Mouse (Mus musculus) liver, embryonic 12.5 days (tissue): ENCODE results near the gene Wipi2. TPM values are rescaled to one million over a fixed set of nuclear protein-coding genes. Genes with fewer than 3 reads are reported as not detected.

Experiments used
- ATAC-seq: fragments of 200-750 bp; cut with Nextera tagmentation; 2 replicates; pipeline ENCODE4 v1.8.0; 2017; ENCODE audit warnings: moderate number of reproducible peaks, mild to moderate bottlenecking, moderate library complexity
- H3K27ac ChIP-seq: fragments of 300-500 bp; sonication (generic); 2 replicates; pipeline ENCODE4 v1.5.1; 2016; ENCODE audit warnings: mild to moderate bottlenecking
- H3K27me3 ChIP-seq: fragments of 300-500 bp; sonication (generic); replicated peaks from 2 replicates; pipeline ENCODE4 v1.6.1; 2016; ENCODE audit warnings: mild to moderate bottlenecking, moderate library complexity
- H3K36me3 ChIP-seq: fragments of 300-500 bp; sonication (generic); 2 replicates; pipeline ENCODE4 v1.6.1; 2016; ENCODE audit warnings: mild to moderate bottlenecking, moderate library complexity
- H3K4me1 ChIP-seq: fragments of 300-500 bp; sonication (generic); 2 replicates; pipeline ENCODE4 v1.6.1; 2016
- H3K4me2 ChIP-seq: fragments of 300-500 bp; sonication (generic); 2 replicates; pipeline ENCODE4 v1.6.1; 2016; ENCODE audit warnings: mild to moderate bottlenecking, moderate library complexity
- H3K4me3 ChIP-seq: fragments of 300-500 bp; sonication (generic); 2 replicates; pipeline ENCODE4 v1.5.1; 2016; ENCODE audit warnings: mild to moderate bottlenecking, moderate library complexity
- H3K9ac ChIP-seq: fragments of 300-500 bp; sonication (generic); 2 replicates; pipeline ENCODE4 v1.6.1; 2016; ENCODE audit warnings: mild to moderate bottlenecking, moderate library complexity
- H3K9me3 ChIP-seq: fragments of 300-500 bp; sonication (generic); replicated peaks from 2 replicates; pipeline ENCODE4 v1.6.1; 2016; ENCODE audit warnings: mild to moderate bottlenecking, moderate library complexity
- WGBS: fragments of 180-500 bp; shearing (Covaris S2); methylation state at CpG from one replicate; pipeline ENCODE4 v1.1.7; 2016; ENCODE audit not compliant: insufficient replicate concordance; 5-methylcytosine and 5-hydroxymethylcytosine counted together
- polyA plus RNA-seq: library from polyadenylated mRNA; unstranded; fragments of >200 nt; fragmentation: Nextera tagmentation; extraction: Ambion mirVana; gene quantifications from 2 replicates; pipeline ENCODE4 v1.2.1, GENCODE M21; 2016

The Wipi2 gene
- polyA plus RNA-seq, result 46.7 and 50.1 TPM in 2 replicates

DNA sequence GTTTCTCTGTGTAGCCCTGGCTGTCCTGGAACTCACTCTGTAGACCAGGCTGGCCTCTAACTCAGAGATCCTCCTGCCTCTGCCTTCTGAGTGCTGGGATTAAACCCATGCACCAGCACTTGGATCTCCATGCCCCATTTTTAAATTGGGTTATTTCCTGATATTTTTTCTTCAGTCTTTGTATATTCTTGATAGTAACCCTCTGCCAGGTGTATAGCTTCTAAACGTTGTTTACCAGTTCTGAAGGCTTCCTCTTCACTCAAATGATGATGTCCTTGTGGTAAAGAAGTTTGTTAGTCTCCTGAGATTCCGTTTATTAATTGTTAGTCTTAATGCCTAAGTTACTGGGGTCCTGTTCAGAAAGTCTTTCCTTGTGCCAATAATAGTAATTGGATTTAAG, at the start of gene Wipi2:
Gene Wipi2, plus strand, starts transcription at position 301 of the 400 bp plus-strand sequence.
- Histone ChIP-seq H3K4me3 (peak within 1 kb of the TSS; percentile 100), H3K9ac (peak within 1 kb of the TSS; percentile 98), H3K36me3 (peaks cover 17% of the 10 kb centered on the region), H3K27me3 (peaks cover 15% of the 10 kb centered on the region), H3K4me2 (peak within 1 kb of the TSS; percentile 91), H3K9me3 (no peaks in the 10 kb centered on the region), H3K4me1 (peaks cover 30% of the 10 kb centered on the region), H3K27ac (peak within 1 kb of the TSS; percentile 95)
- 74% methylated on average over 2 of the region's 2 CpGs for WGBS
- ATAC-seq, result no peak

DNA sequence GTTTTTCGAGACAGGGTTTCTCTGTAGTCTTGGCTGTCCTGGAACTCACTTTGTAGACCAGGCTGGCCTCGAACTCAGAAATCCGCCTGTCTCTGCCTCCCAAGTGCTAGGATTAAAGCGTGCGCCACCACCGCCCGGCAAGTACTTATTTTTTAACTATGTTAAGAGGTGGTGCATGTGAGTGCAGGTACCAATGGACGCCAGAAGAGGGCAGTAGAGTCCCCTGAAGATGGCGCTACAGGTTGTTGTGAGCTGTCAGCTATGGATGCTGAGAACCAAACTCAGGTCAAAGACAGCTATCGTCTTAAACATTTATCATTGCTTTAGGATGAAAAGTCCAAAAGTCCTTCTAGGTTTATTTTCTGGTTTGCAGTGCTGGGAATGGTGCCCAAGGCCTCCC, 49.3 kb upstream of the Wipi2 start:
- Histone ChIP-seq H3K27ac (no peak overlapping the region), H3K9me3 (peaks cover 3% of the 10 kb centered on the region; the same call in 1 of the 2 replicates), H3K9ac (no peak overlapping the region), H3K4me2 (no peak overlapping the region), H3K27me3 (no peaks in the 10 kb centered on the region; the same call in 1 of the 2 replicates), H3K4me1 (no peaks in the 10 kb centered on the region), H3K36me3 (peaks cover 14% of the 10 kb centered on the region), H3K4me3 (no peak overlapping the region)
- WGBS, result 78% methylated on average over 10 of the region's 10 CpGs
- ATAC-seq, result no peak

DNA sequence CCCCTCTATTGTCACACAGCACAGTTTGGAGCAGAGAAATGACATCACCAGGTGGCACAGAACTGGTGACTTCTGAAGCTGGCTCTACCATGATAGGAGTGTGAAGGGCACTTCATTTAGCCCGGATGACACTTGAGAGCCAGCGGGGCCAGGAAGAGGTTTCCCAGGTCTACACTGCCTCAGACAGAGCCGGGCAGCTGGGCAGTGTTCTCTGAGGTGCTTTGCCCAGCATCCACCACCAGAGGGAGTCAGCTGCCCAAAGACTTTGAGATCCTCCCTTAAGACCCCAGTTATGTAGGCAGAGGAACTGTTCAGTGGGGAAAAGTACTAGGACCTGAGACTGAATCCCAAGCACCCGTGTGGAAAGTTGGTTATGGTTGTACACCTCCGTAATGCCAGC, 46.0 kb upstream of the Wipi2 start:
- H3K4me3 ChIP-seq, result no peak overlapping the region
- 12% methylated on average over 5 of the region's 5 CpGs for WGBS
- no peak overlapping the region for H3K4me2 ChIP-seq
- no peak overlapping the region for H3K9ac ChIP-seq
- no peak overlapping the region for H3K27ac ChIP-seq
- H3K36me3 ChIP-seq, result peaks cover 10% of the 10 kb centered on the region; the same call in 1 of the 2 replicates
- H3K4me1 ChIP-seq, result no peaks in the 10 kb centered on the region
- ATAC-seq, result 0 out of 2 replicates have a peak, but pooled peaks have one; percentile 35
- H3K27me3 ChIP-seq, result no peaks in the 10 kb centered on the region; the same call in 1 of the 2 replicates
- H3K9me3 ChIP-seq, result peaks cover 3% of the 10 kb centered on the region; the same call in 1 of the 2 replicates

DNA sequence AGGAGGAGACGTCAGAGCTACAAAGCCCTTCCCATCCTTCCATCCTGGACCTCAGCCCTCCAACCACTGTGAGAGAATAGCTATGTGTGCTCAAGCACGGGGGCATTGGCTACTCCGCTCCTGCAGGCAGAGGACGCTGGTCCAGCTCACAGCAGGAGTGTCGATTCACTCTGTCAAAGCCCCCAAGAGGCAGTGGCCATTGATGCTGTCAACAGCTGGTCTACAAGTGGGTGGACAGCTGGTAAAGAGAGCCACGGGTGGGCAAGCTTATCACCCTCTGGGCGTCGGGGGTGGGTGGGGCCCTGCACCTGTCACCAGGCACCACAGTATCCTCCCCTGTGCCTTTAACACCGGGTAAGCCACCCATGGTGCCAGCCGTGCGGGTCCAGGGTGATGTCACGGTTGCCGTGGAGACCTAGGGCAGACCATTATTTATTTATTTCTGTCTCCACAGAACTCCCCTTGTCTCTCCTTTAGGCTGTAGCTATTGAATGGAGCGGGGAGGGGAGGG, 43.8 kb upstream of the Wipi2 start:
- Histone ChIP-seq H3K27me3 (no peaks in the 10 kb centered on the region; the same call in 1 of the 2 replicates), H3K36me3 (peaks cover 4% of the 10 kb centered on the region; the same call in 1 of the 2 replicates), H3K9ac (no peak overlapping the region), H3K9me3 (no peaks in the 10 kb centered on the region), H3K4me3 (no peak overlapping the region), H3K4me2 (no peak overlapping the region), H3K4me1 (0 out of 2 replicates have a peak, but pooled peaks cover 8% of the 10 kb centered on the region), H3K27ac (no peak overlapping the region)
- WGBS, result 56% methylated on average over 14 of the region's 14 CpGs
- ATAC-seq, result no peak

DNA sequence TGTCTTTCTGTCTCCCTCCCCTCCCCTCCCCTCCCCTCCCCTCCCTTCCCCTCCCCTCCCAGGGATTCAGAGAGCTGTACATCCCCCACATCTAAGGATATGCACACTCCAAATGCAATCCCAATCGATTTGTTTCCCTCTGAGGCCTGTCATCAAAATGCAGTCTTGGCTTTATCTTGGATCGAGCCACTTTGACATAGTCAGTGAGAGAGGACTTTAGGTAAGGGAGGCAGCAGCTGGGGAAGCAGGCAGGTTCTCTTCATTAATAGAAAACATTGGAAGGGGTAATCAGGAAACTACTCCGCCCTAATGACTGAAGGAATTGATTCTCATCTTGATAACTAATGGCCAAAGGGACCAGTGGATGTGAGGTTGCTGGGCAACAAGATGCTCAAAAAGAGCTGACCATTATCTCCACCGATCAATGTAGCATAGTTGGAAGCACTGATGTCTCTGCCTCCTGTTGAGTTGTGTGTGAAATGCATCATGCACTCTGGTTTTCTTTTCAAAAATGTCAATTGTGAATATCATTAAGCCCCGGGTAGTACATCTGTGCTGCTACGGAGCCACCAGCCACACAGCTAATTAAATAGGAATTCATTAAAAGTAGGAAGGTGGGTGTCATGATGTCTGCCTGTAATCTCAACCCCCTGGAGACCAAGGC, 36.4 kb upstream of the Wipi2 start:
- WGBS, result 65% methylated on average over 6 of the region's 6 CpGs
- no peak overlapping the region for H3K9ac ChIP-seq
- ATAC-seq, result no peak
- H3K4me2 ChIP-seq, result no peak overlapping the region
- no peak overlapping the region for H3K27ac ChIP-seq
- H3K4me3 ChIP-seq, result no peak overlapping the region
- no peaks in the 10 kb centered on the region for H3K36me3 ChIP-seq
- no peaks in the 10 kb centered on the region for H3K9me3 ChIP-seq
- H3K4me1 ChIP-seq, result 0 out of 2 replicates have a peak, but pooled peaks cover 13% of the 10 kb centered on the region
- H3K27me3 ChIP-seq, result no peaks in the 10 kb centered on the region; the same call in 1 of the 2 replicates

DNA sequence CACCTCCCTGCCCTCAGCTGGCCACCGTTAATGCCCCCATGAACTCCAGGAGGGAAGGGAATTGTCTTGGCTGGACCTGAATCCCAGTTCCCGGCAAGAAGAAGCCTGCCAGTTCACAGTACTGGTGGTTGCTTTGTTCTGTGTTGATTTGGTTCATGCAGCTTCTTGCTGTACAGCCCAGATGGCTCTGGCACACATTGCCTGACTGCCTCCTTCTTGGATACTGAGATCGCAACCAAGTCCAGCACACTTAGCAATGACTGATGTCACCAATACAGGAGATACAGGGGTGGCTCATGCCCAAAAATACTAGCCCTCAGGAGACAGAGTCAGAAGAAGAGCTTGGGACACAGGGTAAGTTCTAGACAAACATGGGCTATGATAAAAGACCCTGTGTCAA, 31.8 kb upstream of the Wipi2 start:
- ATAC-seq, result no peak
- no peak overlapping the region for H3K9ac ChIP-seq
- H3K27ac ChIP-seq, result no peak overlapping the region
- no peak overlapping the region for H3K4me2 ChIP-seq
- H3K36me3 ChIP-seq, result no peaks in the 10 kb centered on the region
- H3K4me3 ChIP-seq, result no peak overlapping the region
- no peaks in the 10 kb centered on the region for H3K27me3 ChIP-seq
- H3K9me3 ChIP-seq, result no peaks in the 10 kb centered on the region
- H3K4me1 ChIP-seq, result 0 out of 2 replicates have a peak, but pooled peaks cover 13% of the 10 kb centered on the region
- WGBS, result 71% methylated on average over 3 of the region's 3 CpGs

DNA sequence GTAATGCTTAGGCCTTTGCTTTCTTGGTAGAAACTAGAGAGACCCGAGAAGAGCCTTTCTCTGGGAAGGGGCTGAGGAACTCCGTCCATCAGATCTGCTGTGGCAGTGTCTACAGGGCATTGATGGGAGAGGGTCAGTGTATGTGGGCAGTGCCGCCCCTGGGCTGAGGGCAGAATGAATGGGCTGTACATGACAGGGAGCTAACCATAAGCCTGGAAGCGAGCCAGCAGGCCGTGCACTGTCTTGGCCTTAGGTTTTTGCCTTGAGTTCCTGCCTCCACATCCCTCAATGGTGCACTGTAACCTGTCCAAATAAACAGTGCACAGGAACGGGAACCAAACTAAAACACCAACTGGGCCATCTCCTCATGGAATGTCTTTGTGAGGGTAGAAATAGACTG, 30.8 kb upstream of the Wipi2 start:
- H3K4me1 ChIP-seq, result 0 out of 2 replicates have a peak, but pooled peaks cover 13% of the 10 kb centered on the region
- H3K36me3 ChIP-seq, result no peaks in the 10 kb centered on the region
- no peak overlapping the region for H3K4me3 ChIP-seq
- no peaks in the 10 kb centered on the region for H3K27me3 ChIP-seq
- peak overlapping the region; percentile 8; the same call in 1 of the 2 replicates for H3K27ac ChIP-seq
- ATAC-seq, result no peak
- 61% methylated on average over 6 of the region's 6 CpGs for WGBS
- H3K9me3 ChIP-seq, result no peaks in the 10 kb centered on the region
- H3K4me2 ChIP-seq, result no peak overlapping the region
- no peak overlapping the region for H3K9ac ChIP-seq

DNA sequence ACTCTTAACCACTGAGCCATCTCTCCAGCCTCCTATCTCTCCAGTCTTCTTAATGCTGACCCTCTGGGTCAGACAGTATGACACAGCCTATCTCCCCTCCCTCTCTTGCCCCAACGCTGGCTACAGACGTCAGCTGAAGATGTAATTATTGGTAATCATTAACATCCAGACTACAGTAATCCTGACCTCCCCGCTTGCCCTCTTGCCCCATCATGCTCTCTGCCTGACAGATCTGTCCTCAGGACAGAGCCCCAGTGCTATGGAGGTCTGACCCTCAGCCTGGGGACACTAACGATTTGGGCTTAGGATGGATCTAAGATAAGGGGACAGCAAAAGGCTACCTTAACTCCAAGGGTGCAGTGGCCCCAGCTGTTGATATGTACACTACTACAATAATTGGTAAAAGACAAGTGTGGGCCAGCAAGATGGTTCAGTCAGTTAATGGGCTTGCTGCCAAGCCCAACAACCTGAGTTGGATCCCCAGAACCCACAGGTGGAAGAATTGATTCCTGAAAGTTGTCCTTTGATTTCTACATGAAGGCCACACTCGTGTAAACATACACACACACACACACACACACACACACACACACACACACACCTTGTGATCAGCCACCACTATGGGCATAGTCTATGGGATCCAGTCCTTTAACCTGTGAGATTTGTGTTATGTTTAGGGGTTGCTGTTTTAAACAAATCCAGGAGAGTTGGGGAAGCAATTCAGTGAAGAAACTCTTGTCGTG, 29.7 kb upstream of the Wipi2 start:
- Histone ChIP-seq H3K4me3 (no peak overlapping the region), H3K9me3 (no peaks in the 10 kb centered on the region), H3K36me3 (no peaks in the 10 kb centered on the region), H3K27ac (peak overlapping the region; percentile 72), H3K4me1 (0 out of 2 replicates have a peak, but pooled peaks cover 13% of the 10 kb centered on the region), H3K9ac (no peak overlapping the region), H3K27me3 (no peaks in the 10 kb centered on the region), H3K4me2 (no peak overlapping the region)
- 64% methylated on average over 6 of the region's 6 CpGs for WGBS
- ATAC-seq, result peak; percentile 76

DNA sequence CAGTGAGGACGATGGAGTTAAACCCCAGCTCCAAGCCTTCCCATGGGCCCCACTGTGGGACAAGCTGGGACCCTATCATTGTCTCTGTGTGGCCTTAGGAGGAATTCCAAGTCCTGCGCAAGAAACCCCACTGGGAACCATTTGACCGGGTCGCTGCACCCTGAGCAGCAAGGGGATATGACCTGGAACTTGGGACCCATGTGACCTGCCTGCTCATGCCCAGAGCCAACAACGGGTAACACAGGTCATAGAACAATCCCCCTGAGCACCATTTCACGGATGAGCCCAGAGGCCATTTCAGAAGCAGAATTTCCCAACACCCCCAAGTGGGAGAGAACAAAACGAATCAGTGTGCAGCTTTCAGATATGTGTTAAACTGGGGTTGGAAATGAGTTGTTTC, 23.1 kb upstream of the Wipi2 start:
- 0 out of 2 replicates have a peak, but pooled peaks cover 2% of the 10 kb centered on the region for H3K4me1 ChIP-seq
- H3K9me3 ChIP-seq, result no peaks in the 10 kb centered on the region
- no peak overlapping the region for H3K4me2 ChIP-seq
- no peak for ATAC-seq
- H3K4me3 ChIP-seq, result no peak overlapping the region
- H3K36me3 ChIP-seq, result no peaks in the 10 kb centered on the region
- WGBS, result 72% methylated on average over 7 of the region's 7 CpGs
- H3K27me3 ChIP-seq, result peaks cover 31% of the 10 kb centered on the region
- H3K27ac ChIP-seq, result no peak overlapping the region
- H3K9ac ChIP-seq, result no peak overlapping the region

DNA sequence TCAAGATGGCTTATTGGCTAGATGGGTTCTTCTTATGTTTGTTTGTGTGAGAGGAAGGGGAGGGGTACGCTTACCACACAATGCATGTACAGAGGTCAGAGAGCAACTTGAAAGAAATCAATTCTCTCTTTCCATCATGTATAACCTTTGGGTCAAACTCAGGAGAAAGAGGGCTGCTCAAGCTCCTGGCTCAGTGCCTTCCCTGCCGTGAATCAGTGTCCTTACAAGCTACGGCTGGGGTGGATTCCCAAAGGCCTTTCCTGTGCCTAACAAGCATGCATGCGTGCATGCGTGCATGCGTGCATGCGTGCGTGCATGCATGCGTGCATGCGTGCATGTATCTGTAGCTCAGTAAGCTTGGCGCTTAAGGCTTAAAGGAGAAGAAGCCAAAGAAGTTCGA, 22.2 kb upstream of the Wipi2 start:
- Histone ChIP-seq H3K4me2 (no peak overlapping the region), H3K9me3 (no peaks in the 10 kb centered on the region), H3K4me1 (0 out of 2 replicates have a peak, but pooled peaks cover 3% of the 10 kb centered on the region), H3K4me3 (no peak overlapping the region), H3K9ac (no peak overlapping the region), H3K36me3 (no peaks in the 10 kb centered on the region), H3K27me3 (peaks cover 39% of the 10 kb centered on the region), H3K27ac (no peak overlapping the region)
- no peak for ATAC-seq
- 76% methylated on average over 12 of the region's 12 CpGs for WGBS

DNA sequence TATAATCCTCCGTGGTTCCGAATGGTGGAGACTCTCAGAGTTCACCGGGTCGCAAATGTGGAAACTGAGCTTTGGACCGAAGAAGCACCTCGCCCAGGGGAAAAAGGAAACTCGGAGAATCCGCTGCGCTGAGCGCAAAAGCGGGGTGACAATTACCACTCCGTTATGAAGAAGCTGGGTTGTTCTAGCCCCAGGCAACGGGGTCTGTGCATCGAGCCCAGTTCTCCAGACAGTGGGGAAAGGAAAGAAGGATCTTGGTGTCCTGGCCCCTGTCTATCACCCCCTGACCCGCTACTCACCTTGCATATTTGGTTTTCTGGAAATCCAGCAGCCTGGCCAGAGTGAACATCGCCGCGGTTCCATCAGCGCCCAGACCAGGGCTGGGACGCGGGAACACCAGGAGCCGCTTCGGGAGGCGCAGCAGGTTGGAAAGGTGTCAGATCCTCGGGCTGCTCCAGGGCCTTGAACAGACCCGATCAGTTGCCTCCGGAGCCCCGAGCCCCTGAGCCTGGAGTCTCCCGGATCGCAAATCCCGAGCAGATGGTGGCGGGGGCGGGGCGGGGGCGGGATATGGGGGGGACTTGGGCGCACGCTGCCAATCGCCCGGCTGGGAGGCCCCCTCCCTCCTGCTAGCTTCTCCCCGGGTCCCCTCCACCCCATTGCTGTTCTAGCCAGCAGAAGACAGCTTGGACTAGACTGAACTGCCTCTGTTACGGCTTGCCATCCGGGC, 19.1 kb upstream of the Wipi2 start, which contains the start of gene Mmd2:
Gene Mmd2, minus strand, starts transcription at position 542 of the 730 bp plus-strand sequence.
- Histone ChIP-seq H3K9ac (peak within 1 kb of the TSS; percentile 25), H3K9me3 (no peaks in the 10 kb centered on the region), H3K4me1 (0 out of 2 replicates have a peak, but pooled peaks cover 3% of the 10 kb centered on the region), H3K4me2 (peak within 1 kb of the TSS; percentile 50), H3K27ac (peak within 1 kb of the TSS; percentile 27; the same call in 1 of the 2 replicates), H3K27me3 (peaks cover 45% of the 10 kb centered on the region), H3K36me3 (no peaks in the 10 kb centered on the region), H3K4me3 (peak within 1 kb of the TSS; percentile 37)
- ATAC-seq, result peak; percentile 55
- WGBS, result 6% methylated on average over 42 of the region's 42 CpGs
